In the genomic region with DNA sequence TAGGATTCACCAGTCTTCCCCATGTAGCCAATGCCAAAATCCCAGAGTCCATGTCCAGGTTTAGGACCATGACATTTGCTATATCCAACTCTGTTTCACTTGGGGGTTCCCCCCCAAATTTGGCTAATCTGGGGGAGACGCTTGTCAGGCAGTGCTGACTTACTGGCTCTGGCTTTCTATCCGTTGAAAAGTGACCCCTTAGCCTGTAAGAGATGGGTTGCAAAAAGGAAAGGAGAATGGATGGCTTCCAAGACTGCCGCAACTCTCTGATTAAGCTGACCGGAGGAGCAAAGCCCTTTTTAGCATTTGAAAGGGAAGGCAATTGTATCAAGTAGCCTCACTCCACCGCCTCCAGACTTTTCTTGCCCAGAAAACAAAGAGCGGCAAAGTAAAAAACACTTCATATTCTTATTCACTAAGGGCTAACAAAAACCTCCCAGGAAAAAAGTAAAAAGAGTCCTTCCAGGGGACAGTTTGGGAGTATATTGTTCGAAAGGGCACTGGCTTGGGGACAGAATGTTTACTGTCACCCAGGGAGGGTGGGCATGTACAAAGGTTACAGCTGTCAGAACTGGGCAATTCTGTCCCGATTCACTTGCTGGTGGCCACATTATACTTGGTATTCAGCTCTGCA, we compare ENCODE assay signal across 18 mouse cellular contexts. TPM values are rescaled to one million over a fixed set of nuclear protein-coding genes. Genes with fewer than 3 reads are reported as not detected.
DNase-seq lines count a peak whose midpoint lies in the region; ATAC-seq lines count a peak whose summit lies in the region.
"Had no signal": no experiment of that assay in that cellular context is flagged by ENCODE, and none has a peak within 500 bp of the region (broad histone marks: within the 10 kb centered on the region; RNA-seq: fewer than 3 reads in every experiment).

No protein-coding gene starts in this region.

- WGBS in midbrain, embryonic 12.5 days = 4% methylated on average over 8 of the region's 8 CpGs

- DNase-seq in heart, postnatal 10 days = peak; percentile 8 to 14
- no peak for DNase-seq in heart, postnatal 25 days (ENCODE audit: low spot score)
- peak; percentile 86 for DNase-seq in ES-CJ7 (ENCODE audit: low read depth, low spot score)
- DNase-seq in embryo, embryonic 10 days (ENCODE audit: low spot score) = peak; percentile 42
- DNase-seq in lung, postnatal 10 days = no peak
- DNase-seq: adrenal gland, postnatal 10 days; cerebellum, postnatal 36 days; gastrocnemius, postnatal 10 days; left cerebral cortex, postnatal 4 days; lung, postnatal 4 days; thymus, postnatal 14 days had no signal

- H3K4me2 ChIP-seq in midbrain, embryonic 12.5 days (replicated peaks) = 0 out of 2 replicates have a peak overlapping the region, but pooled peaks have one; percentile 14
- H3K4me2 ChIP-seq: heart, embryonic 13.5 days had no signal

- peak; percentile 59 for ATAC-seq in midbrain, embryonic 12.5 days (ENCODE audit: low FRiP score, low read depth)
- ATAC-seq in erythroblast, adult 5-6 weeks (replicated peaks; ENCODE audit: low FRiP score, poor library complexity, severe bottlenecking) = no peak

- H3K27ac ChIP-seq in midbrain, embryonic 12.5 days (replicated peaks) = no peak overlapping the region
- H3K27ac ChIP-seq: heart, embryonic 13.5 days; kidney, postnatal 0 days; liver, embryonic 14.5 days had no signal

- no peak overlapping the region for H3K9ac ChIP-seq in midbrain, embryonic 12.5 days (replicated peaks)
- H3K9ac ChIP-seq: heart, embryonic 13.5 days; liver, embryonic 14.5 days had no signal

- H3K36me3 ChIP-seq in midbrain, embryonic 12.5 days = no peaks in the 10 kb centered on the region
- H3K36me3 ChIP-seq: heart, embryonic 13.5 days had no signal

- no peak overlapping the region for H3K4me3 ChIP-seq in midbrain, embryonic 12.5 days
- H3K4me3 ChIP-seq: erythroblast, embryonic 14.5 days; heart, embryonic 13.5 days; myocyte had no signal

- intact Hi-C loops in heart, postnatal 10 days (cut with DNase I) = no loop called here
- intact Hi-C loops in heart, postnatal 25 days (cut with DNase I) = no loop called here

- H3K9me3 ChIP-seq in midbrain, embryonic 12.5 days = no peaks in the 10 kb centered on the region
- H3K9me3 ChIP-seq: heart, embryonic 13.5 days had no signal

- H3K4me1 ChIP-seq in midbrain, embryonic 12.5 days = peaks cover 15% of the 10 kb centered on the region

- peaks cover 20% of the 10 kb centered on the region for H3K27me3 ChIP-seq in midbrain, embryonic 12.5 days
- H3K27me3 ChIP-seq: heart, embryonic 13.5 days had no signal

RNA-seq across cellular contexts. Expression of gene Upp2, which starts 59.2 kb away (rescaled TPM):
- 1 to 10 TPM; 1.8 to 2.6 TPM for total RNA-seq in heart, postnatal 10 days (2021)
- 1 to 10 TPM; 3.1 to 3.8 TPM for total RNA-seq in heart, postnatal 25 days (2021)
- polyA plus RNA-seq in midbrain, embryonic 12.5 days (2016; fragmentation: Nextera tagmentation; extraction: Ambion mirVana) = 7.4 and 8.1 TPM in 2 replicates
- total RNA-seq in erythroblast, adult 5-6 weeks (2015; ENCODE audit: low replicate concordance) = not detected in 2 replicates
- total RNA-seq in erythroblast, adult 5-6 weeks (2017; ENCODE audit: low replicate concordance) = not detected in 2 replicates
- polyA plus RNA-seq: erythroblast, embryonic 14.5 days had no signal

RNA-seq across cellular contexts. Expression of gene Acvr1, which starts 59.3 kb away (rescaled TPM):
- total RNA-seq in heart, postnatal 10 days (2021) = 10 to 100 TPM; 24.2 to 31.8 TPM
- total RNA-seq in heart, postnatal 25 days (2021) = 10 to 100 TPM; 16.0 to 19.5 TPM
- 3.8 and 4.7 TPM in 2 replicates for polyA plus RNA-seq in midbrain, embryonic 12.5 days (2016; fragmentation: Nextera tagmentation; extraction: Ambion mirVana)
- 0.77 and 0.84 TPM in 2 replicates for total RNA-seq in erythroblast, adult 5-6 weeks (2015; ENCODE audit: low replicate concordance)
- 2.8 TPM in 1 of 2 replicates, not detected in the other for total RNA-seq in erythroblast, adult 5-6 weeks (2017; ENCODE audit: low replicate concordance)
- polyA plus RNA-seq: erythroblast, embryonic 14.5 days had no signal

Comparison
In these comparisons a context has a peak if more than half of its experiments do, and no peak if none do; other contexts are left out.
1. DNase-seq: peak in heart, postnatal 10 days (2 of 2), ES-CJ7 (single experiment) and embryo, embryonic 10 days (single experiment); none in heart, postnatal 25 days (single experiment) and lung, postnatal 10 days (single experiment).
2. RNA of gene Acvr1, which starts 59.3 kb away (total RNA-seq): 24.2 to 31.8 TPM in heart, postnatal 10 days and 16.0 to 19.5 TPM in heart, postnatal 25 days; 0.77 to 2.8 TPM in erythroblast, adult 5-6 weeks; every median in the first group is over 4 times any median in the second.